Mouse (Mus musculus) hindbrain, embryonic 14.5 days (tissue): ENCODE results near the gene Mast1. TPM values are rescaled to one million over a fixed set of nuclear protein-coding genes. Genes with fewer than 3 reads are reported as not detected.

Experiments used
- ATAC-seq: fragments of 200-750 bp; cut with Nextera tagmentation; 2 replicates; pipeline ENCODE4 v1.8.0; 2017; ENCODE audit warnings: moderate number of reproducible peaks, mild to moderate bottlenecking, moderate TSS enrichment, moderate library complexity; ENCODE audit not compliant: low FRiP score
- DNase-seq: peaks from one replicate; pipeline ENCODE4 v3.0.0-alpha.2; 2015; ENCODE audit warnings: low spot score
- H3K27ac ChIP-seq: fragments of 300-500 bp; sonication (generic); 2 replicates; pipeline ENCODE4 v1.5.1; 2014; ENCODE audit warnings: mild to moderate bottlenecking, moderate library complexity
- H3K27me3 ChIP-seq: fragments of 300-500 bp; sonication (generic); 2 replicates; pipeline ENCODE4 v1.6.1; 2014; ENCODE audit warnings: mild to moderate bottlenecking, low read length, mixed read lengths; ENCODE audit not compliant: control insufficient read depth, insufficient read depth
- H3K36me3 ChIP-seq: fragments of 300-500 bp; sonication (generic); replicated peaks from 2 replicates; pipeline ENCODE4 v1.6.1; 2014; ENCODE audit not compliant: control insufficient read depth, insufficient read depth
- H3K4me1 ChIP-seq: fragments of 300-500 bp; sonication (generic); replicated peaks from 2 replicates; pipeline ENCODE4 v1.6.1; 2014; ENCODE audit warnings: antibody characterized with exemption, low read length, mixed read lengths; ENCODE audit not compliant: control insufficient read depth, insufficient read depth
- H3K4me2 ChIP-seq: fragments of 300-500 bp; sonication (generic); replicated peaks from 2 replicates; pipeline ENCODE4 v1.6.1; 2014; ENCODE audit warnings: mild to moderate bottlenecking, moderate library complexity
- H3K4me3 ChIP-seq: fragments of 300-500 bp; sonication (generic); replicated peaks from 2 replicates; pipeline ENCODE4 v1.5.1; 2014; ENCODE audit warnings: mild to moderate bottlenecking, low read length
- H3K9ac ChIP-seq: fragments of 300-500 bp; sonication (generic); 2 replicates; pipeline ENCODE4 v1.6.1; 2014
- H3K9me3 ChIP-seq: fragments of 300-500 bp; sonication (generic); 2 replicates; pipeline ENCODE4 v1.6.1; 2016; ENCODE audit warnings: low read length; ENCODE audit not compliant: control insufficient read depth
- WGBS: fragments of 180-500 bp; shearing (Covaris S2); extraction: QIAGEN DNeasy Blood & Tissue Kit; methylation state at CpG from one replicate; pipeline ENCODE4 v1.1.7; 2014; 5-methylcytosine and 5-hydroxymethylcytosine counted together
- polyA plus RNA-seq: library from polyadenylated mRNA; unstranded; fragments of >200 nt; fragmentation: Nextera tagmentation; extraction: Ambion mirVana; gene quantifications from 2 replicates; pipeline ENCODE4 v1.2.1, GENCODE M21; 2014

Gene Mast1
- polyA plus RNA-seq, 1 experiment from 2014 or later: 69.7 TPM

- 0% methylated on average over 11 of the region's 11 CpGs for WGBS
- peak; percentile 90 for DNase-seq
- H3K36me3 ChIP-seq: 0 out of 2 replicates have a peak, but pooled peaks cover 6% of the 10 kb centered on the region
Observed at GRCm38 (mm10) chr8:84893709-84894134, 43.4 kb downstream of the Mast1 start, which contains the start of gene Gcdh. Gene Gcdh, minus strand, starts transcription at chr8:84893921.

GRCm38 (mm10) chr8:84892993-84893708, 44.0 kb downstream of the Mast1 start:
- peaks cover 14% of the 10 kb centered on the region for H3K4me1 ChIP-seq
- ATAC-seq (peak; percentile 51; the same call in 1 of the 2 replicates), DNase-seq (no peak)
- 12% methylated on average over 31 of the region's 31 CpGs for WGBS
- peak overlapping the region; percentile 84 for H3K9ac ChIP-seq
- peak overlapping the region; percentile 60 for H3K4me3 ChIP-seq
- H3K4me2 ChIP-seq: peak overlapping the region; percentile 83
- H3K27me3 ChIP-seq: no peaks in the 10 kb centered on the region
- peaks cover 12% of the 10 kb centered on the region for H3K36me3 ChIP-seq
- H3K27ac ChIP-seq: peak overlapping the region; percentile 0; the same call in 1 of the 2 replicates
- no peaks in the 10 kb centered on the region for H3K9me3 ChIP-seq

More at GRCm38 (mm10) chr8:84893709-84894134, 43.4 kb downstream of the Mast1 start, which contains the start of gene Gcdh:
- no peaks in the 10 kb centered on the region for H3K27me3 ChIP-seq
- ATAC-seq: peak; percentile 99
- H3K4me2 ChIP-seq: peak within 1 kb of the TSS; percentile 83
- H3K4me1 ChIP-seq: peaks cover 14% of the 10 kb centered on the region
- peak within 1 kb of the TSS; percentile 0; the same call in 1 of the 2 replicates for H3K27ac ChIP-seq
- H3K4me3 ChIP-seq: peak within 1 kb of the TSS; percentile 60
- H3K9me3 ChIP-seq: no peaks in the 10 kb centered on the region
- H3K9ac ChIP-seq: peak within 1 kb of the TSS; percentile 84

GRCm38 (mm10) chr8:84889141-84889540, 48.0 kb downstream of the Mast1 start:
- H3K9me3 ChIP-seq: no peaks in the 10 kb centered on the region
- no peak for DNase-seq
- H3K36me3 ChIP-seq: peaks cover 37% of the 10 kb centered on the region
- WGBS: 96% methylated on average over 1 of the region's 1 CpGs
- H3K4me2 ChIP-seq: no peak overlapping the region
- H3K4me3 ChIP-seq: no peak overlapping the region
- H3K4me1 ChIP-seq: peaks cover 11% of the 10 kb centered on the region
- H3K27ac ChIP-seq: no peak overlapping the region
- H3K9ac ChIP-seq: no peak overlapping the region
- no peak for ATAC-seq
- H3K27me3 ChIP-seq: no peaks in the 10 kb centered on the region

GRCm38 (mm10) chr8:84888280-84888679, 48.9 kb downstream of the Mast1 start:
- no peaks in the 10 kb centered on the region for H3K27me3 ChIP-seq
- H3K4me3 ChIP-seq: no peak overlapping the region
- peaks cover 8% of the 10 kb centered on the region for H3K4me1 ChIP-seq
- WGBS: 96% methylated on average over 3 of the region's 3 CpGs
- peaks cover 37% of the 10 kb centered on the region for H3K36me3 ChIP-seq
- ATAC-seq: no peak
- no peak overlapping the region for H3K4me2 ChIP-seq
- H3K9me3 ChIP-seq: no peaks in the 10 kb centered on the region
- DNase-seq: no peak
- no peak overlapping the region for H3K27ac ChIP-seq
- no peak overlapping the region for H3K9ac ChIP-seq

- H3K4me1 ChIP-seq: no peaks in the 10 kb centered on the region
- DNase-seq (no peak), ATAC-seq (no peak)
- no peak overlapping the region for H3K27ac ChIP-seq
- H3K4me3 ChIP-seq: no peak overlapping the region
- H3K9ac ChIP-seq: no peak overlapping the region
- H3K36me3 ChIP-seq: peaks cover 31% of the 10 kb centered on the region
- no peak overlapping the region for H3K4me2 ChIP-seq
- H3K9me3 ChIP-seq: no peaks in the 10 kb centered on the region
- WGBS: 92% methylated on average over 4 of the region's 4 CpGs
- no peaks in the 10 kb centered on the region for H3K27me3 ChIP-seq
Observed at GRCm38 (mm10) chr8:84884728-84885127, 52.4 kb downstream of the Mast1 start.

- ATAC-seq (no peak), DNase-seq (no peak)
- Histone ChIP-seq H3K9ac (no peak overlapping the region), H3K4me2 (no peak overlapping the region), H3K9me3 (no peaks in the 10 kb centered on the region), H3K4me3 (no peak overlapping the region), H3K27ac (no peak overlapping the region), H3K27me3 (no peaks in the 10 kb centered on the region), H3K36me3 (no peaks in the 10 kb centered on the region), H3K4me1 (no peaks in the 10 kb centered on the region)
- 95% methylated on average over 1 of the region's 1 CpGs for WGBS
Observed at GRCm38 (mm10) chr8:84878915-84879314, 58.2 kb downstream of the Mast1 start.

- DNase-seq (peak; percentile 35), ATAC-seq (no peak; the same call in 1 of the 2 replicates)
- 80% methylated on average over 3 of the region's 3 CpGs for WGBS
- H3K9me3 ChIP-seq: no peaks in the 10 kb centered on the region
- H3K27ac ChIP-seq: no peak overlapping the region
- no peak overlapping the region for H3K4me2 ChIP-seq
- H3K9ac ChIP-seq: no peak overlapping the region
- peaks cover 4% of the 10 kb centered on the region; the same call in 1 of the 2 replicates for H3K27me3 ChIP-seq
- H3K4me3 ChIP-seq: no peak overlapping the region
- H3K4me1 ChIP-seq: no peaks in the 10 kb centered on the region; the same call in 1 of the 2 replicates
- no peaks in the 10 kb centered on the region for H3K36me3 ChIP-seq
Observed at GRCm38 (mm10) chr8:84877297-84878035, 59.7 kb downstream of the Mast1 start.

GRCm38 (mm10) chr8:84874339-84874738, 62.8 kb downstream of the Mast1 start:
- peaks cover 6% of the 10 kb centered on the region; the same call in 1 of the 2 replicates for H3K27me3 ChIP-seq
- no peak overlapping the region for H3K27ac ChIP-seq
- DNase-seq: no peak
- peaks cover 16% of the 10 kb centered on the region for H3K36me3 ChIP-seq
- no peak overlapping the region for H3K4me3 ChIP-seq
- no peak overlapping the region for H3K4me2 ChIP-seq
- peaks cover 4% of the 10 kb centered on the region; the same call in 1 of the 2 replicates for H3K4me1 ChIP-seq
- H3K9ac ChIP-seq: no peak overlapping the region
- WGBS: 92% methylated on average over 3 of the region's 3 CpGs
- H3K9me3 ChIP-seq: no peaks in the 10 kb centered on the region
- no peak for ATAC-seq

- H3K9ac ChIP-seq: no peak overlapping the region
- no peak overlapping the region for H3K27ac ChIP-seq
- peak overlapping the region; percentile 88 for H3K4me2 ChIP-seq
- no peak for DNase-seq
- ATAC-seq: no peak
- H3K4me3 ChIP-seq: peak overlapping the region; percentile 41
- peaks cover 4% of the 10 kb centered on the region; the same call in 1 of the 2 replicates for H3K4me1 ChIP-seq
- no peaks in the 10 kb centered on the region for H3K9me3 ChIP-seq
- peaks cover 6% of the 10 kb centered on the region; the same call in 1 of the 2 replicates for H3K27me3 ChIP-seq
- H3K36me3 ChIP-seq: peaks cover 29% of the 10 kb centered on the region
- WGBS: 83% methylated on average over 4 of the region's 4 CpGs
Observed at GRCm38 (mm10) chr8:84873016-84873415, 64.1 kb downstream of the Mast1 start.
